Mouse (Mus musculus) heart, postnatal 36 days (tissue): ENCODE data around the gene Slc19a3. TPM values are rescaled to one million over a fixed set of nuclear protein-coding genes. Genes with fewer than 3 reads are reported as not detected.

ENCODE experiments used
- total RNA-seq, 2 experiments: library from RNA; stranded (reverse); gene quantifications; 2 replicates each; pipeline ENCODE4 v1.2.3; 2021

Gene Slc19a3
- total RNA-seq, 2 experiments from 2014 or later = 0.43 to 0.67 TPM

Other genes starting within 250 kb of the Slc19a3 start
- gene Agfg1, start 199.0 kb downstream of the Slc19a3 start, total RNA-seq = 10 to 100 TPM; 29.7 to 29.8 TPM
- gene A030005L19Rik, start 125.1 kb downstream of the Slc19a3 start, total RNA-seq = under 1 TPM in 1 of 2 experiments, not detected in 1; 0.35 TPM
- not detected for gene A030014E15Rik, start 113.5 kb downstream of the Slc19a3 start, total RNA-seq
- not detected for gene Gm6217, start 107.0 kb downstream of the Slc19a3 start, total RNA-seq
- not detected for gene A030003K21Rik, start 95.1 kb downstream of the Slc19a3 start, total RNA-seq
- not detected for gene Gm7544, start 82.4 kb downstream of the Slc19a3 start, total RNA-seq
- not detected for gene Gm47955, start 78.2 kb downstream of the Slc19a3 start, total RNA-seq
- not detected for gene Gm47959, start 37.9 kb downstream of the Slc19a3 start, total RNA-seq
- not detected for gene Krtap28-10, start 4.0 kb upstream of the Slc19a3 start, total RNA-seq
- not detected for gene Gm47969, start 6.5 kb upstream of the Slc19a3 start, total RNA-seq
- not detected for gene A030005K14Rik, start 20.9 kb upstream of the Slc19a3 start, total RNA-seq
- gene Krtap28-13, start 22.5 kb upstream of the Slc19a3 start, total RNA-seq = not detected
- gene Ccl20, start 78.3 kb upstream of the Slc19a3 start, total RNA-seq = not detected
- not detected for gene Daw1, start 121.3 kb upstream of the Slc19a3 start, total RNA-seq